Mouse (Mus musculus) large intestine, adult 2 months (tissue): ENCODE measurements around the gene Fam166b. TPM values are rescaled to one million over a fixed set of nuclear protein-coding genes. Genes with fewer than 3 reads are reported as not detected.

Experiments
- DNase-seq: peaks from one replicate; pipeline ENCODE4 v3.0.0-alpha.2; 2012; ENCODE audit warnings: low read depth, low spot score
- WGBS: fragments of 180-500 bp; shearing (Covaris S2); methylation state at CpG from one replicate; pipeline ENCODE4 v1.1.7; 2018; 5-methylcytosine and 5-hydroxymethylcytosine counted together
- polyA plus RNA-seq: library from polyadenylated mRNA; depleted of rRNA; stranded (reverse); fragments of >200 nt; gene quantifications from 2 replicates; pipeline ENCODE4 v1.2.3, GENCODE M21; 2012

The Fam166b gene
- polyA plus RNA-seq, 1 experiment: 0.14 TPM

DNA sequence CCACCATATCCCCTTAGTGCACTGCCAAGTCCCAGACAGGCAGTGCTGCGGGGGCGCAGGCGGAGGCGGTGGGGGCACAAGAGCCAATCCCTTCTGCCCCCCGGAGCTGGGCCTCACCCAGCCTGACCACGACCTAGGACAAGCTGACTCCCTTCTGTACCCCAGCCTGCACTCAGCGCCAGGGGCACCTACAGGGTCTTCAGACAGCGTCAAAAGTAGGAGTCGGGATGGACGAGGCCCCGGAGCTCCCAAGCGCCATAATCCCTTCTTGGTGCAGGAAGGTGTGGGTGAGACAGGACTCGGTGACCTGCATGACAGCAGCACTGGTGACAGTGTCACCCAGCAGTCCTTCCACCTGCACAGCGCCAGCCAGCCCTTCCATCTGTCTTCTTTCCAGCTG is 14.2 kb downstream of the Fam166b start:
- 93% methylated on average over 14 of the region's 14 CpGs for WGBS
- DNase-seq: no peak

DNA sequence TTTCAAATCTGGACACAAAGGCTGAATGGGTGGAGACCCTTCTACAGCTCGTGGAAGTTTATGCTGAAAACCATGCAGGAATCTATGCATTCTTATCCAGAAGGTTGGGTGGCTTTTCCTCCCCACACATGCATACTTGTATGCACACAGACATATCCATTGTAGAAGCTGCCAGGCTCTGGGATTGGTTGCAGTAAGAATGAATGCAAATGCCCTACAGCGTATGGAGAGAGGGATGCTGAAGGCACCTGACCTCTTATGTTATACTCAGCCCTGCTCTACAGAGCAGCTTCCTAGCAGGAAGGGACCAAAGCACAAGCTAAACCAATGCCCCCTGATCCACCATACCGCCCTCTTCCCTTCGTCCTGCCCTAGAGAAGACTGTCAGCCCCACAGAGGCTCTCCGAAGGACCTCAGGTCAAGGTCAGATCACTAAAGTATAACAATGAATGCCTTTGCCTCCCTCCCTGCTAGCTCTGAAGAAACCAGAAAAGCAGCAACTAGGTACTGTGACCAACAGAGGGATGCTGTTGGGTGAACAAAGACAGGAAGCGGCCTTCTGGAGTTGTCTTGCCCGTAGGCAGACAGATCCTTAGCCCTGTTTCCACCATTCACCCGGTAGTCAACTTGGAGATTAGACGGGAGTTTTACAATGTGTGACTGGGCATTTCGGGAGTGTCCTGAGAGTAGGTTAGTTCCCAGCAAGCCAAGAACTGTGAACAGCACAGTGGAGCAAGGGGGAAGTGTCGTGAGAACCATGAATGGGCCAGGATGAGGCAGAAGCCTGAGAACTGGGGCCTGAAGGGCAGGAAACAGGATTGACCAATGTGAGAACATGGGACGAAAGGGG is 21.6 kb downstream of the Fam166b start:
- no peak for DNase-seq
- 66% methylated on average over 12 of the region's 12 CpGs for WGBS

GRCm38 (mm10) chr4:43406162-43406971 is 22.6 kb downstream of the Fam166b start:
- 43% methylated on average over 28 of the region's 28 CpGs for WGBS
- DNase-seq: no peak

GRCm38 (mm10) chr4:43404697-43405096 is 24.2 kb downstream of the Fam166b start:
- no peak for DNase-seq
- WGBS: 91% methylated on average over 10 of the region's 10 CpGs

DNA sequence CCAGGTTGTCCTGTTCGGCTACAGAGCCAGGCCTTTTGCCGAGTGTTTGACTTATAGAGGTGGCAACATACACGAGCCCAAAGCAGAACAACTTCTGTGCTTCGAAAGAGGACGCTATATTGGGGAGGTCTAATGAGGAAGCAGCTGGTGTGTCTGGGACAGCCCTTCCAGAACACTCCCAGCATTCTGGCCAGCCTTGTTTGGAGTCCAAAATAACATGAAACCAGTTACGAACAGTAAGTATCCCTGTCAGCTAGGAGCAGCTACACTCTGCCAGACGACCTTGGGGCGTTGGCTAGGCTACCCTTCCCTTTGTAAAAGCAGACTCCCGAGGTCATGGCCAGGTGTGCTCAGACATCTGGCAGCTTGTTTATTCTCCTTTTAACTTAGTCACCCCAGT is 26.7 kb downstream of the Fam166b start:
- DNase-seq: no peak
- 13% methylated on average over 9 of the region's 9 CpGs for WGBS

DNA sequence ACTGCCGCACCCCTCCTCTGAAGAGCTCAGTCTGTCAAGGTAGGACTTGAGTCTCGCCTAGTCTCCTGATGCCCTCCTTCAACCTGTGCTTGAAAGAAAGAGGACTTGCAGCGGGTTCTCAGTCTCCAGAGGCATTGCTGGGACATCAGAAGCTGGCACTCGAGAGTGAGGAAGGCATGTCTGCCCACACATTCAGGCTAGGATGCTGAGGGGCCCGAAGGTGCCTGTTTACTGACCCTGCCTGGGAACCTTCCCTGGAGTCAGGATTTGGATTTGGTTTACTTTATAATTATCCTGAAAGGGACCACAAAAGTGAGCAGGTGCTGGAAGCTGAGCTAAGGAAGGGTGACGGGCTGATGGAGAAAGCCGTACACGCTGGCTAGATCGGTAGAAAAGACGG is 27.4 kb downstream of the Fam166b start:
- 84% methylated on average over 10 of the region's 10 CpGs for whole genome bisulfite sequencing
- DNase-seq: no peak

GRCm38 (mm10) chr4:43400976-43401375 is 28.0 kb downstream of the Fam166b start:
- WGBS: 67% methylated on average over 10 of the region's 10 CpGs

GRCm38 (mm10) chr4:43399391-43400131 is 29.4 kb downstream of the Fam166b start:
- WGBS: 75% methylated on average over 31 of the region's 31 CpGs
- no peak for DNase-seq

More at GRCm38 (mm10) chr4:43400976-43401375, 28.0 kb downstream of the Fam166b start:
- no peak for DNase-seq

- WGBS: 68% methylated on average over 17 of the region's 17 CpGs
- DNase-seq: no peak
Observed at GRCm38 (mm10) chr4:43398829-43399331, 30.1 kb downstream of the Fam166b start.

- 77% methylated on average over 4 of the region's 4 CpGs for WGBS
- no peak for DNase-seq
Observed at GRCm38 (mm10) chr4:43398014-43398413, 30.9 kb downstream of the Fam166b start.

DNA sequence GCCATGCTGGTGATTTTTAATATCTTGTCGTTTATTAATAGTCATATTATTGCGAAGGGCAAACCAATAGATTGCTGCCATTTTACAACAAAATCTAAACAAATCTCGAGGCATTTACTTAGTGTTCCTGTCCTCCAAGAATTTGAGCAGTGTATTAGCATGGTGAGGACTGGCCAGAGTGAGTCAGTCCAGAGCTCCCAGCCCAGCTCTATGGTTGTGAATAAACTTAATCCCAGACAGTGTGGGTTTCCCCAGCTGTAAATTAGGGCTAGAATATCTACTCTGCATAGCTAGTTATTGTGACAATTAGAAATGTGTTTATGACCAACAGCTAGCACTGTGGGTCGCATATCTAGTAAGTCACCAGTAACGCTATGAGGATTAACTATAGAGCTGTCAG is 32.6 kb downstream of the Fam166b start:
- 83% methylated on average over 5 of the region's 5 CpGs for WGBS
- no peak for DNase-seq

DNA sequence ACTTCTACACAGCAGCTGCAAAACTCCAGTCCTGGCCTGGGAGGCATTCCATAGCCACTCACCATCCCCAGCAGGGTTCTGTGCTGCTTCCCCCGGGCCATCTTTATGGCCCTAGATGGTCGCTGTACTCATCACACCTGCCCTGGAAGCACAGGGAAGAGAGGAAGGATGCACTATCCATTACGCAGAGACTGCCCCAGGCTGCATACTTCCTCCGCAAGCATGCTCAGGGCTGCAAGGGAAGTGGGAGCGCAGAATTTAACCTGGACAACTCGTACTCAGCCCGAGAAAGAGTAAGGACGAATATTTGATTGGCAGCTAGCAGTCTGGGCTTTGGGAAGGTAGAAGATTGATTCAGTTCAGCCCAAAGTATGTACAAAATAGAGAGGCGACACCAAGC is 33.1 kb downstream of the Fam166b start:
- no peak for DNase-seq

DNA sequence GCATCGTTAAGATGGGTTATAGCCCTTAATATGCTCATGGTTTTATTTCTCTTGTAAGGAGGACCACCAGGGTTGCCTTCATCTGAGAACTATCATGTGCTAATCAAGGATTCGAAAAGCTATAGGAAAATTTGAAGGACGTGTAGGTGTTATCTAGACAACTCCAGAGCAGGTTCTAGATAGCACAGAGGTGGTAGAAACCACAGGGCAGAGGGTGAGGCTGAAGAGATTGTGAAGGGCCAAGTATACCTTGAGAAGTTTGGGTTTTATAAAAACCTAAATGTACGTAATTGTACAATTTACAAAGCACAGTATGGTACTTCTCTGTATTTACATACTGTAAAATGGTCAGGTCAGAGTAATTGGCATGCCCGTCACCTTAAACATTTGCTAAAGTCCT is 33.8 kb downstream of the Fam166b start:
- DNase-seq: no peak
- WGBS: 77% methylated on average over 5 of the region's 5 CpGs

More for the DNA sequence above, 33.1 kb downstream of the Fam166b start:
- WGBS: 71% methylated on average over 9 of the region's 9 CpGs

DNA sequence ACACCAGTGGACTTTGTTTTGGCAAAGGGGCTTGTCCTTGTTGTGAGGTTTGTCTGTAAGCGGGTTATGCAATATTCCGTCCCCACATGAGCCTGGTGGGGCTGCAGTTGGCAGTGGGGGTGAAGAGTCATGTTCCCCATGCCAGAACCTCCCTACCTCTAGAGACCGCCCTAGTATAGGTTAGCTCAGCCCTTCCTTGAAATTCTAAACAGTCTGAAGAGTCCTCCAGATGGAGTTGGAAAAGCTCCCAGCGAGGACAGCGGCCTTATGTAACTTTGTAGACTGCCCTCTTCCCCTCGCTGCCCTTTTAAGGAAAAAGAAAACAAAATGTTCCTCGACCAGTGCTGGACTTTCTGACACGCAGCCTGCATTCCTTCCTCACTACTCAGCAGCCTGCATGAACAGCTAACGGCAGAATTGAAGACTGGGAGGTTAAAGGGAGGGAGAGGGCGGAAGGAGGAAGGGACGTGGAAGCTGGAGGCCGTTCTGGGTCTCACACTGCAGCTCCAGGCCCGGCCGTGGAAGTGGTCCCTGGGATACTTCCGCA is 34.5 kb downstream of the Fam166b start:
- WGBS: 53% methylated on average over 15 of the region's 15 CpGs
- no peak for DNase-seq

DNA sequence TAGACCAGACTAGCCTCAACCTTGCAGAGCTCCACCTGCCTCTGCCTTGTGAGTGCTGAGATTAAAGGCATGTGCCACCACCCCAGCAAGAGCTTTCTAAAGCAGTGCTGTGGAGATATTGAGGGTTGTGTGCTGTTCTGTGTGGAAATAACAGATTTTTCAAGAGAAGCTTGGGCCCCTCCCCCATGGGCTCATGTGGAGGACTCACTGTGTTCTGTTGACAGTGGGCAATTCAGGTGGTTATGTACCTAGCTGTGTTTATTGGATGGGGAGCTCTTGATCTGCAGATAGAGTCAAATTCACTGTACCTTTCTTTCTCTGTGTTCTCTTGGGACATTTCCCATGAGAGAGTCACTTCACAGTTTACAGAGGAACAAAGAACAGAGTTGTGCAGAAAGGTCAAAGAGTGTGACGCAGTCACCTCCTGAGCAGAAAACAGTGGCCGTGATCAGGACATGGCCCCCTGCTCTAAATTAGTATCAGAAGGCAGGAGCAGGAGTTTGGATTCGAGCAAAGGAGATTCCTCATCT is 37.3 kb downstream of the Fam166b start:
- 76% methylated on average over 3 of the region's 3 CpGs for WGBS
- DNase-seq: no peak

GRCm38 (mm10) chr4:43389845-43390440 is 39.0 kb downstream of the Fam166b start:
- 68% methylated on average over 9 of the region's 9 CpGs for WGBS
- DNase-seq: no peak

DNA sequence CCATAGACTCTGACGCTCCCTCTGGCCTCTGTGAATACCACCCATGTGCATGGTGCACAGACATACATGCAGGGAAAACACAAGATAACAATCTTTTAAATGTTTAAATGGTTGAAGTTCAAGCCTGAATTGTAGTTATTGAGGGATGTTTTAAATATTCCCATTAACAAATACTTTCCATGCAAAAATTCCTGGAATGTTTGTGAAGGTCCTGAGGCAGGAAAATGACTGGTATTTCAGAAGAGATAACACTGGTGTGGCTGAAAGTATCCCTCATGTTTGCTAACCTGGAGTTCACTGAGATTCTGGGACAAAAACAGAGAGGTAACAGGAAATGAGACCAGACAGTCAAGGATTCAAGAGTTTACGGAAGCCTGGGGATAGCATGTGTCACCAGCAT is 39.5 kb downstream of the Fam166b start:
- WGBS: 78% methylated on average over 2 of the region's 2 CpGs
- DNase-seq: no peak

- DNase-seq: no peak
Observed at GRCm38 (mm10) chr4:43386932-43387331, 42.0 kb downstream of the Fam166b start.

DNA sequence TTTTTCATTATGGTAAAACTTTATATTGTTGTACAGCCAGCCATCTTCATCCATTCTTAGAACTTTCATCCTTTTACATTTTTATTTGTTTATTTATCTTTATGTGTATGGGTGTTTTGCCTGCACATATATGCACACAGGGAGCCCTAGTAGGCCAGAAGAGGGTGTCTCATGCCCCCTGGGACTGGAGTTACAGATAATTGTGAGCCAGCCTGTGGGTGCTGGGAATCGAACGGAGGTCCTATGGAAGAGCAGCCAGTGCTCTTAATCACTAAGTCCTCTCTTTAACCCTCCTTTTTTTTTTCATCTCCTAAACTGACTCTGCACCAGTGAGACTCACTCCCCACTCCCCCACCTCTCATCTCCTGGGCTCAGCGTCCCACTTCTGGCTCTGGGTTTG is 44.4 kb downstream of the Fam166b start:
- DNase-seq: no peak
- 87% methylated on average over 3 of the region's 3 CpGs for WGBS
